Mouse (Mus musculus) intestine, postnatal 0 days (tissue): ENCODE measurements around the gene Metrnl. TPM values are rescaled to one million over a fixed set of nuclear protein-coding genes. Genes with fewer than 3 reads are reported as not detected.
A peak's percentile ranks its signal among the peaks of the same experiment; 100 is the strongest.

Experiments
- ATAC-seq: fragments of 200-750 bp; cut with Nextera tagmentation; 2 replicates; pipeline ENCODE4 v1.8.0; 2017; ENCODE audit warnings: mild to moderate bottlenecking, moderate TSS enrichment, moderate library complexity
- H3K27ac ChIP-seq: fragments of 300-500 bp; sonication (generic); 2 replicates; pipeline ENCODE4 v1.5.1; 2014; ENCODE audit warnings: mild to moderate bottlenecking, low read depth, low read length, moderate library complexity
- H3K27me3 ChIP-seq: fragments of 300-500 bp; sonication (generic); replicated peaks from 2 replicates; pipeline ENCODE4 v1.6.1; 2014; ENCODE audit warnings: low read length, mixed read lengths; ENCODE audit not compliant: control insufficient read depth, insufficient read depth
- H3K36me3 ChIP-seq: fragments of 300-500 bp; sonication (generic); 2 replicates; pipeline ENCODE4 v1.6.1; 2014; ENCODE audit warnings: mild to moderate bottlenecking, moderate library complexity; ENCODE audit not compliant: control insufficient read depth, insufficient read depth
- H3K4me1 ChIP-seq: fragments of 300-500 bp; sonication (generic); replicated peaks from 2 replicates; pipeline ENCODE4 v1.6.1; 2014; ENCODE audit warnings: antibody characterized with exemption, low read length, mixed read lengths; ENCODE audit not compliant: control insufficient read depth, insufficient read depth
- H3K4me2 ChIP-seq: fragments of 300-500 bp; sonication (generic); replicated peaks from 2 replicates; pipeline ENCODE4 v1.6.1; 2014; ENCODE audit warnings: low read depth, mild to moderate bottlenecking, moderate library complexity
- H3K4me3 ChIP-seq: fragments of 300-500 bp; sonication (generic); 2 replicates; pipeline ENCODE4 v1.5.1; 2014; ENCODE audit warnings: low read depth, low read length
- H3K9ac ChIP-seq: fragments of 300-500 bp; sonication (generic); 2 replicates; pipeline ENCODE4 v1.6.1; 2014; ENCODE audit warnings: mild to moderate bottlenecking, low read depth, low read length
- H3K9me3 ChIP-seq: fragments of 300-500 bp; sonication (generic); 2 replicates; pipeline ENCODE4 v1.6.1; 2016; ENCODE audit warnings: mixed run types; ENCODE audit not compliant: control insufficient read depth
- CTCF ChIP-seq: sonication (generic); IDR thresholded peaks from 2 replicates; pipeline ENCODE4 v1.5.1; 2016; ENCODE audit warnings: low read depth, mild to moderate bottlenecking, control low read depth, antibody characterized with exemption, moderate library complexity
- WGBS: fragments of 180-500 bp; shearing (Covaris S2); extraction: QIAGEN DNeasy Blood & Tissue Kit; methylation state at CpG from one replicate; pipeline ENCODE4 v1.1.7; 2014; 5-methylcytosine and 5-hydroxymethylcytosine counted together
- polyA plus RNA-seq: library from polyadenylated mRNA; unstranded; fragments of >200 nt; fragmentation: Nextera tagmentation; extraction: Ambion mirVana; gene quantifications from 2 replicates; pipeline ENCODE4 v1.2.1, GENCODE M21; 2015

The Metrnl gene
- polyA plus RNA-seq, 1 experiment from 2014 or later, result 50.9 TPM

DNA sequence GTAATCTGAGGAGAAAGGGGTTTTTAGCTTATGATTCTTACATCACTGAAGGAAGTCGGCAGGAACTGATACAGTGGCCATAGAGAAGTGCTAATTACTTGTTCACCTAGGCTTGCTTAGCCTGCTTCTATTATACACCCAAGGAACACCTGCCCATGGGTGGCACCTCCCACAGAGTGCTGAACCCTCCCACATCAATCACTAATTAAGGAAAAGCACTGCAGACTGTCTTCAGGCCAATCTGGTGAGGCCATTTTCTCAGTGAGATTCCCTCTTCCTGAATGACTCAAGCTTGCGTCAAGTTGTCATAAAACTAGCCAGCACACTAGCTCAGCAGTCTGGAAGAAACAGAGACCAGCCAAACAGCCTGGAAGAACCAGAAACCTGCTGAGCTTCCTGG is 21.8 kb upstream of the Metrnl start:
- Histone ChIP-seq H3K4me1 (no peaks in the 10 kb centered on the region; the same call in 1 of the 2 replicates), H3K4me3 (no peak overlapping the region), H3K4me2 (no peak overlapping the region), H3K9ac (no peak overlapping the region), H3K27me3 (no peaks in the 10 kb centered on the region), H3K36me3 (no peaks in the 10 kb centered on the region), H3K9me3 (no peaks in the 10 kb centered on the region), H3K27ac (peak overlapping the region; percentile 68)
- 38% methylated on average over 2 of the region's 2 CpGs for WGBS
- no peak for TF ChIP-seq CTCF
- ATAC-seq, result peak; percentile 90

DNA sequence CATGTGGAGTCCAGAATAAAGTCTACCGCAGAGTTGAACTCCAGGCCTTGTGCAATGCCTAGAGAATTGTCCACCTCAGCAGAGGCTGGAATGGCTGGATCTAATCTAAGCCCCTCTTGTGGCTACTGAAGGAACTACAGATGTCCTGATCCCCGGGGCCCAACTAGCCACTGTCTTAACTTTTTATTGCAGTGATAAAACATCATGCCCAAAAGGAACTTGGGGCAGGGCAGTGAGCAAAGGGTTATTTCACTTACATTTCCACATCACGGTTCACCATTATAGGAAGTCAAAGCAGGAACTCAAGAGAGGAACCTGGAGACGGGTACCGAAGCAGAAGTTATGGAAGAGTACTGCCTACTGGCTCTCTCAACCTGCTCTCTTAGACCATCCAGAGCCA is 20.6 kb upstream of the Metrnl start:
- peak; percentile 37 for ATAC-seq
- no peaks in the 10 kb centered on the region; the same call in 1 of the 2 replicates for H3K4me1 ChIP-seq
- no peak overlapping the region for H3K9ac ChIP-seq
- WGBS, result 48% methylated on average over 5 of the region's 5 CpGs
- no peak overlapping the region for H3K4me2 ChIP-seq
- H3K36me3 ChIP-seq, result no peaks in the 10 kb centered on the region
- H3K27me3 ChIP-seq, result no peaks in the 10 kb centered on the region
- no peaks in the 10 kb centered on the region for H3K9me3 ChIP-seq
- peak; percentile 73 for TF ChIP-seq CTCF
- peak overlapping the region; percentile 68; the same call in 1 of the 2 replicates for H3K27ac ChIP-seq
- H3K4me3 ChIP-seq, result no peak overlapping the region

DNA sequence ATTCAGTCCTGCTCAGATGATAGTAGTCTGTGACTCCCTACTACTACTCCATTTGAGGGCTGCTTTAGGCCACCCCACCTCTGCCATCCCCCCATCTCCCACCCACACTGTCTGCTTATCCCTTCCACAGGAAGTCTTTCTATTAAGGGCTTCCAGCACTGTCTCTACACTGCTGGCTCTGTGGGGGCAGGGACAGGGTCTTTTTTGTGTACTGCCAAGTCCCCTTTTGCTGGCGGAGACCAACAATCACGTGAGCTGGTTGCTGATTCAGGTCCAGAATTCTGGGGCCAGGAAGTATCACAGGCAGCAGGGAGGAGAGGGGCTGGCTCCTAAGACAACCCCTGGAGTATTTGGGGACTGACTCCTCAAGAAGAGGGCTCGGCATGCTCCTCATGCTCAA is 18.1 kb upstream of the Metrnl start:
- WGBS, result 83% methylated on average over 3 of the region's 3 CpGs
- Histone ChIP-seq H3K9me3 (no peaks in the 10 kb centered on the region), H3K27me3 (no peaks in the 10 kb centered on the region), H3K4me3 (no peak overlapping the region), H3K36me3 (no peaks in the 10 kb centered on the region), H3K27ac (no peak overlapping the region), H3K9ac (no peak overlapping the region), H3K4me2 (no peak overlapping the region), H3K4me1 (no peaks in the 10 kb centered on the region; the same call in 1 of the 2 replicates)
- no peak for ATAC-seq
- TF ChIP-seq CTCF, result no peak

DNA sequence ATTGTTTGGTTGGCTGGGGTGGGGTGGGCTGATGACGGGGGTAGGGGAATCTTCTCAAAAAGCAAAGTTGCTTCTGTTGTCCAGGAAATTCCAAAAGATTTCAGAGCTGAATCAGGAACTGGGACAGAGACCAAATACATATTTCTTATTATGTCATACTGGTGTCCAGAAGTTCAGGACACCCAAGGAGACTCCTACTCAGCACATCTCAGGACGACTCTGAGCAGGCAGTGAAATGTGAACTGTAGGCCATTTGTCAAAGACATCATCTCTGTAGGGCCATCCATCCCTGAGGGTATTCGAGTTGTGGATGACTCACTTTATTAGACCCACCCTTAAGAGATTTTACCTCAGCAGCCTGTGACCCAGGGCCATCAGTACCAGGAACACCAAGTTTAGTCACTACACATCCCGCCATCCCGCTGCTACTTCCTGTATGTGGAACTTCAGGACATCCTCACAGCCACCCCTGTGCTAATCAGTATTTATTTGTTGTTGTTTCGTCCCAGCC is 15.8 kb upstream of the Metrnl start:
- Histone ChIP-seq H3K4me3 (no peak overlapping the region), H3K4me1 (no peaks in the 10 kb centered on the region; the same call in 1 of the 2 replicates), H3K9me3 (no peaks in the 10 kb centered on the region), H3K9ac (no peak overlapping the region), H3K27ac (no peak overlapping the region), H3K36me3 (no peaks in the 10 kb centered on the region), H3K27me3 (no peaks in the 10 kb centered on the region), H3K4me2 (no peak overlapping the region)
- TF ChIP-seq CTCF, result no peak
- no peak for ATAC-seq
- 60% methylated on average over 6 of the region's 6 CpGs for WGBS

DNA sequence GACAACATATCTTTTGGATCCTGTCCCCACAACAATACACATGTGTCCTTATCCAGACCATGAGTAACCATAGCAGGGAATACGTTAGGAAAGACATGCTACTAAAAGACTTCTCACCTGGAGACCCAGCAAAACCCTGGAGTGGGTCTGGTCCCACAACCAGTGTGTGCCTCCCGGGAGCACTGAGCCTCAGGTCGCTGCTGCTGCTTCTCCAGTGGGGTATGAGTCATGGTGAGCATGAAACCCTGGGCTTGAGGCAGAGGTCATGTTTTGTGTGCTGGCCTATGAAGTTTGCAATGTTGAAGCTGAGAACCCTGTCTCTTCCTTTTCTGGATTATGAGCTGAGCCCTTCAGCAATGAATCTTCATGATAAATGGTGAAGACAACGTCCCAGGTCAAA is 15.3 kb upstream of the Metrnl start:
- 78% methylated on average over 4 of the region's 4 CpGs for WGBS
- no peak for ATAC-seq
- Histone ChIP-seq H3K36me3 (no peaks in the 10 kb centered on the region), H3K27me3 (no peaks in the 10 kb centered on the region), H3K9me3 (no peaks in the 10 kb centered on the region), H3K4me1 (no peaks in the 10 kb centered on the region; the same call in 1 of the 2 replicates), H3K4me2 (no peak overlapping the region), H3K9ac (no peak overlapping the region), H3K4me3 (no peak overlapping the region), H3K27ac (no peak overlapping the region)
- no peak for TF ChIP-seq CTCF

DNA sequence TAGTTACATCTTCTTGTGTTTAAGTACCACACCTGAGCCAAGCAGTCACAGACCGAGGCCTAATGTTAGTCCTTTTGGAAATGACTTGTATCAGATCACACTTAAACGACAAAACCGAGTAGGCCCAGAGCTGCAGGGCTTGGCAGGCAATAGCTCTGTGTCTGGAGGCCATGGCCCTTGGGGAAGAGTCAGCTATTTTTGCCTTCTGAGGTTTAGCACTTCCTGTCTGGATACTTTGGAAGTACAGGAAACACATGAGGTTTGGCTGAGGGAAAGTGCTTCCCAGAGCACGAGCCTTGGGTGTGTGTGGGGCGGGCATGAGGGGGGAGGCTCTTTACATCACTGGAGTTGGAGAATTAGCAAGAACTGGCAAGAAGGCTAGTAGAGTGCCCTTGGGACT is 14.7 kb upstream of the Metrnl start:
- 71% methylated on average over 5 of the region's 5 CpGs for WGBS
- no peak for TF ChIP-seq CTCF

DNA sequence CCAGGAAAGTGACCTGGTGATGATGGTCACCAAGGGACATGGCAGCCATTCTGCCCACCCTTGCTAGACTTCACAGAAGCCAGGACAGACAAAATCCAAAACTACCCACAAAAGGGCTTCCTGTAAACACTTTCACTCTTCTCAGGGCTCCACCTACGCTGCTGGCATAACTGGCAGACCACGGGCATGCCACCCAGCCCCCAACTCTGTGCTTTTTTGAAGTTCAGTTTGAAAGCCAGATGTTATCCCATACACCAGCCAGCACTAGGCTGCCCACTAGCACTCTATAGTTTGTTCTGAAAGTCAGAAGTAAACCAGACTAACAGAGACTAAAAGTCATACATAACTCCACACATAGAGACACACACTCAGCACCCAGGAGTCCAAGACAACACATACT is 13.3 kb upstream of the Metrnl start:
- 86% methylated on average over 2 of the region's 2 CpGs for WGBS

More for the DNA sequence above, 14.7 kb upstream of the Metrnl start:
- Histone ChIP-seq H3K4me3 (no peak overlapping the region), H3K4me2 (no peak overlapping the region), H3K27me3 (no peaks in the 10 kb centered on the region), H3K27ac (no peak overlapping the region), H3K36me3 (no peaks in the 10 kb centered on the region), H3K9ac (no peak overlapping the region), H3K4me1 (no peaks in the 10 kb centered on the region; the same call in 1 of the 2 replicates), H3K9me3 (no peaks in the 10 kb centered on the region)
- no peak for ATAC-seq

More for the DNA sequence above, 13.3 kb upstream of the Metrnl start:
- no peaks in the 10 kb centered on the region; the same call in 1 of the 2 replicates for H3K4me1 ChIP-seq
- TF ChIP-seq CTCF, result no peak
- no peaks in the 10 kb centered on the region for H3K27me3 ChIP-seq
- no peaks in the 10 kb centered on the region for H3K9me3 ChIP-seq
- no peak overlapping the region for H3K4me3 ChIP-seq
- no peak overlapping the region for H3K9ac ChIP-seq
- no peak overlapping the region for H3K27ac ChIP-seq
- H3K4me2 ChIP-seq, result no peak overlapping the region
- H3K36me3 ChIP-seq, result no peaks in the 10 kb centered on the region
- no peak for ATAC-seq
